Mouse (Mus musculus): Measurements from ENCODE around the gene Tmem51. TPM values are rescaled to one million over a fixed set of nuclear protein-coding genes. Genes with fewer than 3 reads are reported as not detected.

Gene Tmem51
- 1 to 10 TPM; 4.3 to 4.9 TPM for total RNA-seq (2021)
- long read RNA-seq, experiment 1, transcript Tmem51-201 (3 exons, 1,875 nt) = major isoform, 10 of 13 reads
- long read RNA-seq, experiment 1, partial matches to known transcripts = 2 of 13 reads
- long read RNA-seq, experiment 1, other reads (novel, unspliced or antisense) = 1 of 13 reads
- long read RNA-seq, experiment 2, transcript Tmem51-201 (3 exons, 1,875 nt) = major isoform, 10 of 11 reads
- long read RNA-seq, experiment 2, partial matches to known transcripts = 0 of 11 reads
- long read RNA-seq, experiment 2, other reads (novel, unspliced or antisense) = 1 of 11 reads

DNA sequence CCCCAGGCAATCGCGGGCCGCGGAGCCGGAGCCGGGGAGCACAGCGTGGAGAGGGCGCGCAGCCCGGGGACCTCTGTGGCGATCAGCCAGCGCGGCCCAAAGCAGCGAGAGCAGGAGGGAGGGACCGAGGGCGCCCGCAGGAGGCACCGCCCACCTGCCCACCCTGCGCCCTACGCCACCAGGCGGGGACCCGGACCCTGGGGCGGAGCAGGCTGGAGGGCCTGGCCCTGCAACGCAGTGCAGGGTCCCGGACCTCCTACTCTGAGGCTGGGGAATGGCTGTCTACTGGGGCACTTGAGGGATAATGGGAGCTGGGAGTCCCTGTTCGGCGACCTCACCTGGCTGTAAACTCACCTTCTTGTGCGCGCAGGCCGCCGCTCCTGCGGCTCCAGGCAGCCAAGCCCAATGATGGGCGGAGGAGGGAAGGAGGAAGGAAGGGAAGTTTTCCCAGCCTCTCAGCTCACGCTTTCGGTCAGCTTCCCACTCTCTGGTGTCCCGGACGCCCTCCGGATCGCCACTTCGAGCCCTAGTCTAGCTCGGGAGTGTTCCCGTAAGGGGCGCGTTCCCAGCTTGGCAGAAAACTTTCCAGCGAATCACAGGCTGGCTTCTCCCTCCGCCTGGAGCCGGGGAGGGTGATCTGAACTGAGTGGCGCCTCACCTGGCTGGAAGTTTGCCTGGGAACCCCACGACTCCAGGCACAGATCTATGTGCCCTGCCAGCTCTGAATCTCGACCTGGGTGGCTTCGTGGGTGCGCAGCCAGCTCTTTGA lies at the start of gene Tmem51:
TSS of gene Tmem51 (minus strand) at position 174 of the 769 bp plus-strand sequence.
- peak; percentile 61 for DNase-seq

DNA sequence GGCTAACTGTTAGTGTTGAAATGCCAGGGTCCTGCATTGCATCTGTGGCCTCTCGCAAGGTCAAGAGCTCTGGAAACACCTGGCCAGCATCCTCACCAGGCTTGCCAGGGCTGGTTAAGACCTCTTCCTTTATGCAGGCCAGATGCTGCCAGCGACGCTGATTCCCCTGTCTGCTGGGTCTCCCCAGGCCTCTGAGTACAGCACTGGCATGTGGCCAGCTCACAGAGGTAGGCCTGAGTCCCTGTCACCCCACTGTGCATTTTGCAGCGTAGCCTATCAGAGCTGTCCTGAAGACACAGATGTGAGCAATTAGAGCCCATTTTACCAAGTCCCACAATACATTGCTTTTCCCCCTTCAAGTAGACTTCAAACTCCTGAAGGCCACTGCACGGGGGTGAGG lies 46.1 kb upstream of the Tmem51 start:
- DNase-seq = no peak

DNA sequence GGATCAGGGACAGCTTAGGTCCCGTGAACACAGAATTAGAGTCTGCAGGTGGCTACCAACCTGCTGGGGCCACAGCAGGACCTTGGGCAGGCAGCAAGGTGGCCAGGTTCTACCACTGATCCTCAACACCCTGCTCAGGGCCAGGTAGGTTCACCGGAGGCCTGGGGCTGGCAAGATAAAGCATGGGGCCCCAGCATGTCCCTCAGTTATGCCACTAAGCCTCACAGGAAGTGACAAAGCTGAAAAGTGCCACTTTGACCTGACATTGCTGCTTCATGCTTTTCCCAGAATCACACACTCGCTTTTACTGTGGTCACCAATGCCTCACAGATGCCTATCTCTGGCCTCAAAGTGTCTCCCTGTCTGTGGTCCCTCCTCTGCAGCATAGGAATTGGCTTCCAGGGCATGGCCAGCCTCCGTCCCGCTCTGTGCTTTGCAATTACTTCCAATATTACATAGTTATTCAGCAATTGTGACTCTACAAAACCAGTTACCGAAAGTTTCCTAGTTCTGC lies 43.2 kb upstream of the Tmem51 start:
- no peak for DNase-seq

DNA sequence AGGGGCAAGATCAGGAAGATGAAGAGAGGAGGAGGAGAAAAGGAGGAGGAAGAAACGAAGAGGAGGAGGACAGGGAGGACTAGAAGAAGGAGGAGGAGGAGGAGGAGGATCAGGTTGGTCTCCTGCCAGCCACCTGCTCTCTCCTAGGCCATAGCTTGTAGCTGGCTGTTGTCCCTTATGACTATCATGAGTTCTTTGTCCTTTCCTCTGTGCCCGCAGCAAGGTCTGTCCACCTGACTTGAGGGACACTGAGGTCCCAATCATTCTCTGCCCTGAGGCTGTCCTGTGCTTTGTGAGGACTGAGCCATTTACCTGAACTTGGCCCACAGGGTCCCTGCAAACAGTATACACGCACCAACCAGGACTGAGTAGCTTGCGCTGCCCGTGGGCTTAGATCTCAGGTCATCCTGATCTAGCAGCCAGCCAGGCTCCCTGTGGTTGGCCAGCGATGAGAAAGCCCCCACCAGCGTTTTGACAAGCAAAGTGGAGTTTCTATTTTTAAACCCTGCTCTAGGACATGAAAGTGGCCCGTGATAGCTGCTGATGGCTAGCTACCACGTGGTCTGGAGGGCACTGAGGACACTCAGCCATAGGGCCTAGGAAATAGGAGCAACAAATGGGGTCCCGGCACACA lies 42.7 kb upstream of the Tmem51 start:
- no peak for DNase-seq

DNA sequence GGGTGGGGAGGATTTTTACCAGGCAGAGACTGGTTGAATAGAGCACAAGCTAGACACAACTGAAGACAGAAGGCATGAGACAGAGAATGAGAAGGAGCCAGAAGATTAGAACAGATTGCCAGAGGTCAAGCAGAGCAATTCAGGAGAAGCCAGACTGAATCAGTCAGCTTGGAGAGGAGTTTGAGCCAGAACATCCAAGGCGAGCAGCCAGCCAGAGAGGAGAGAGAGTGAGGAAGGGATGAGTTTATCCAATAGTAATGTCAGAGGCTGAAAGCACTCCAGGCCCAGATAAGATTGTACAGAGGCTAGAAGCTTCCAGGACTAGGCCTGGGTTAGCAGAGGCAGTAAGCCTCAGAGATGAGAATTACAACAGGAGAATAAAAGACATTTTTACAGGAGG lies 37.1 kb upstream of the Tmem51 start:
- no peak for DNase-seq

DNA sequence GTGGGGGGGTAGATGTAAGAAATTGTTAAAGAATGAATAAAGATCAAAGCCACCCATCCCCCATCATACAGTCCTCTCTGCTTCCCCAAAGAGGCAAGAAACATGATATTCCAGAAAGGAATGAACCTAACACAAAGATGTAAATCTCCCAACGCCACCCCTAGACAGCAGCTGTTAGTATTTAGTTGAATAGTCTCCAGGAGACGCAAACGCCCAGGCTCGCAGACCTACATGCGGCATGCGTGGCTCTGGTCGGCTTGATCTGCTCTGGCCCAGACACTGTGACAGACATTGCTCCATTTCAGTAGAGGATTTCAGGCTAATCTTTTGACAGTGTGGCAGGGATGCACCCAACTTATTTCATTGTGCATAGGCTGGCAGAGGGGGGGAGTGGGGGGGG lies 34.4 kb upstream of the Tmem51 start:
- no peak for DNase-seq

DNA sequence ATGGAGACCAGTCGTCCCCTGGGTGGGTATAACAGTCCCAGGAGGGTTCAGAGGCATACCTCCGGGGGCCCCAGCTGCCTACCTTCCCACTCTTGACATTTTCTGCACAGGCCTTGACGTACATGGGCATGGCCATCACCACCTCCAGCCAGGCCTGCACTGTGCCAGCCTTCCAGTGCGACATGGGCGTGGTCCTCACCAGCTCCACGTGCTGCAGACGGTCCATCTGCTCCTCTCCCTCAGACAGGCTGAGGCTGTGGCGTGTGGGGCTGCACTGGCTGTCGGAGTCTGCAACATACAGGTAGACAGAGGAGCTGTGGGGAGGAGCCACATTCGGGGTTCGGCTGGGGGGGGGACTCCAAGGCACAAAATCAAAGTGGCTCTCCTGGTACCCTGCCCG lies 33.9 kb upstream of the Tmem51 start:
- DNase-seq = no peak

DNA sequence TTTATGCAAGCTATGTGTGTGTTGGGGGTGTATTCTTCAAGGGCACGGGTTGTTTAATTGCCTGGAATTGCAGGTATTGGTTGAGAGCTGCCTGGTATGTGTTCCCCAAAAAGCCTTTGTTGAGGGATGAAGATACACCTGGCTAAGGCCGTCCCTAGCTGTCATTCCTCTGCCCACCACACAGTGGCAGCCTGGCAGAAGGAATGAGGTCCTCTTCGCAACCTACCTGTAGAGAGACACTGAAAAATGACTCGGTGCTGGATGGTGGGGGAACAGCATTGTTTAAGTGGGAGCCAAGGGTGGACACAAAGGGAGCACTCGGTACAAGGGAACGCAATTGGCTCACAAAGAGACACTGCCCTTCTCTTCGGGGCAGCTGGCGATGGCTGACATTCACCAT lies 29.2 kb upstream of the Tmem51 start:
- DNase-seq = no peak

DNA sequence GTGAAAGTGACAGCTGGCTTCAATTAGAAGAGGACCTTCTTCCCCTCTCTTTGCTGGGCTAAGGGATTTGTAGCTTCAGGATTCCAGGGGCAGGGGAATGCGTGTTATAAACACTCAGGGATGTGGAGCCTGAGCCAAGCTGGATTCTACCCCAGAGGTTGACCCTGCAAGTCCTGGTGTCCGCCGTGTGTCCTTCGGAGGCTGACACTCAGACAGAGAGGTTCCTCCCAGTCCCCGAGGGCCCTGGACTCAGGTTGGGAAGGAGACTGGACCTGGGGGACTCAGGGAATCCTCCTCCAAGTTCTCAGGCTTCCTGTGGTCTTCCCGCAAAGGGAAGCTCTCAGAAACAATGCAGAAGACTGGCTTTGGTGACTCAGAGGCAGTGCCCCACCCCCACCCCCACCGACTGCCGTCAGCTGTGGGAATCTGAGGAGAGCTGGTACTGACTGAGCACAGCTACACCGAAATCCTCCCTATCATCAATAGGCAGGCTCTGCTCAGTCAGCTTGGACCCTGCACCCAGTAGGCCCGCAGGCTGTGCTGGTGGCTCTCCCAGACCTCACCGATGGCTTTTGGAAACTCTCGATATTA lies 19.1 kb upstream of the Tmem51 start:
- no peak for DNase-seq

DNA sequence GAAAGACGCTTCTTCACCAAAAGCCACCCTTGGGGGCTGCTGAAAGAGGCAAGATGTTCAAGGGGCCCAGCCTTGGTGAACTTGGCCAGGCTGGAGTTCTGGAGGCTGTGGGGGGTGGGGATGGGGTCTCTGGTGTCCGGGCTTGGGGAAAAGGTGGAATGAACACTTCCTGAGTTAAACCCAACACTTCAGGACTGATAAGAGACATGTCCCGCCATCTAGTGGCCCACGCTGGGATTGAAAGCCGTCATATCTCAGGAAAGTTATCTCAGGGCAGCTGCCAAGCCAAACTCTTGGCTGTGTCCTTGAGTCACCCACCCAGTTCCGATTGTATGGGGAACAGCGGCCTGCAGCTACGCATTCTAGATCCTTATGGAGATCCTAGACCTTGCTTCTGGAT lies 14.2 kb upstream of the Tmem51 start:
- DNase-seq = peak; percentile 76

DNA sequence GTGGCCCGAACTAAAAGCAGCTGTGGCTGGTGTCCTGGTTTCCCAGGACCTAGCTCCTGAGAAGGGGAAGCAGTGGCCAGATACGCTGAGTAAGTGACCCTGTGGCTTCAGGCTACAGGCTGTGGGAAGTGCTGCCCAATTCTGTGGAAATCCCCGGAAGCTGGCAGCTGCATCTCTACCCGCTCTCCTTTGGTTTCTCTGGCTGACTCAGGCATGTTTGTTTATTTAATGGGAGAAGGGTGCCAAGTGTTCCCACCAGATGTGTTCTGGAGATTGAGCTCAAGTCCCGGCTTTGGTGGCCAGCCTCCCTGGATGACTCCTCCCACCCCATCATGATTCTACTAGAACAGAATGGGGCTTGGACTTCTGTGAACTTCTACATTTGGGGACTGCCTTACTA lies 13.8 kb upstream of the Tmem51 start:
- DNase-seq = peak; percentile 43

DNA sequence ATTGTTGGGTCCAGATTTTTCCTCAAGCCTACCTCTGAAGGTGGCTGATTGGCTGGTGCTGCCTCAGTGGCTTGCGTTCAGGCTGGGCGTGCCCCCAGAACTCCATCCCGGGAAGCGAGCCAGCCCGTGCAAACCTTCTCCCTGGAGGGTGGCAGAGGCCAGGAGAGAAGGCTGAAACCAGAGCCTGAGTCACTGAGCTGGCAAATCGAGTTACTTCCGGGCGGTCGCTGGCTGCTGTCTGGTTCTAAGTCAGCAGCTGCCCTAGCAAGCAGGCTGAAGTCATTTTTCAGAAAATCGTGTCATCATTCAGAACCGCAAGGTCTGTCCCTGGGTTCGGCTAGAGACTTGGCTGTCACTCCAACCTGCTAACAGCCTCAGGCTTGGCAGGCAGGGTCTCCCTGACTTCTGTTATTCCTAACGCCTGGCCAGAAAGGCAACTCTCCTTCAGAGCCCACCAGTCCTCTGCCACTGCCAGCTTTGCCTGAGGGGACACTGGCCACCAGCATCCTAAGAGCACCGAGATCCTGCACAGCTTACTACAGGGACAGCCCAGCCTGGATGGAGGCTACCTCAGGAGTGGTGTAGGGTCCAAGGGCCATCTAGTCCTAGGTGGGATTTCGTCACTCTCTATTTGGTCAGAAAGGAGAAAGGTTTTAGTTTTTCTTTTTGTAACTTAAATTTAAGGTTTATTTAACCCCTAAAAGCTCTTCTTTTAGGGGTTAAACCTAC lies 11.6 kb upstream of the Tmem51 start:
- DNase-seq = peak; percentile 90

DNA sequence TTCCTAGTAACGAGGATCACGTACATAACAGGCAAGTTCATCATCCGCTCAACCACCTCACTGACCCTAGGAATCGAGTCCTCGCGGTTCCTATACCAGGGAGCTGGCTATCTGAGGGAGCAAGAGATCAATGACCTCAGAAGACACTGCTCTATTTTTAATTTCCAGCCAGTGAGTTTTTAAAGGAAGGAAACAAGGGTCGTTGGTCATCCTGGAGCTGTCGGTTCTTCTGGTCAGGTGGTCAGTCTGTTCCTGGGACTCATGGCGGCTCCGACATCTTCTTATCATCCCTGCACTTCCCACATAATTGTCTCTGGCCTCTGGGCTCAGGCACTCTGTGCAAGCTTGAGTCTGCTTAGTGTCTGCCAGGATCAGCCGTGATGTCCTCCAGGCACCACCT lies 10.3 kb upstream of the Tmem51 start:
- DNase-seq = no peak

DNA sequence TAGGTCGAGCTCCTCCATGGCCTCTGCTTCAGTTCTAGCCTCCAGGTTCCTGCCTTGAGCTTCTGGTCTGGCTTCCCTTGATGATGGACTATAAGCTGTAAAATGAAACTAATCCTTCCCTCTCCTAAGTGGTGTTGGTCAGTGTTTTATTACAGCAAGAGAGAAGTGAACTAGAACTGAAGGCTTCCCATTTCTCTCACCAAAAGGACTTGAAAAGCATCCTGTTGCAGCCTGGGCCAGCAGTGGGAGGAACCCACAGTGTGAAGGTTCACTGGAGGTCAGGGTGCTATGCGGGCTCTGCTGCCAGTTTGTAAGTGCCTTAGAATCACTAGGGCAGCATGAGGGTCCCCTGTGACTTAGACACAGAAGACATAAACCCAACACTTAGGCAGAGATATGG lies 7.0 kb upstream of the Tmem51 start:
- no peak for DNase-seq

DNA sequence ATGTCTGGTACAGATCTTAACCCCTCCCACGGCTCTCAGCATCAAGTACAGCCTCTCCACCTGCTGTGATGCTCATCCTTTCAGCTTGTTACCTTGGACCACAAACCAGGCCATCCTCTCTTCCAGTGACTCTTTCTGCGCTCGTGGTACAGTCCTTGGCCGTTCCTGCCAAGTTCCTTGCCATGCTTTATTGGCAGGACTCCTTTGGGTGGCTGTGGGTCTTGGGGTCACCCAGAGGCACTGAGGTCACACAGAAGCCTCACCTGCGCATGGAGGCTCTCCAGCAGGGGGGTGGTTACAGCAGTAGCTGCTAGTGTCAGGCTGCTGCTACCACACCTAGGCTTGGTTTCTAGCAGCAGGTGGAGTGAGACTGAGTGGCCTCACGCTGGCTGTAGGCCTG lies 5.9 kb upstream of the Tmem51 start:
- no peak for DNase-seq

DNA sequence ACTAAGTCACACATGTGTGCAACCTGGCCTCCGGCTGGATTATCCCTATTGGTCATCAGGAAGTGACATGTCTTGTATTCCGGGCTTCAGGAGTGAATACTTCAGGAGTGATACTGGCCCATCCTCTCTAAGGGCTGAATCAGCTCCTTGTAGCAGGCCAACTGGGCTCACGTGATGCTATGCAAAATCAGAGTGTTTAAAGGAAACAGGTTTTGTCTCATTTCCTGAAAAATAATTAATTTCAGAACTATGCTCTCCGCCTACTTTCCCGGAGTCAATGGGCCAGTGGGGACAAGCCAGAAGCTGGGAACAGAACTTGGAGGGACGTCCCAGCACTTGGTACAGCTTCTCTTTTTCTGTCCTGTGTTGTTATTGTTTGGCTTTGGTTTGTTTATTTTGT lies 4.7 kb upstream of the Tmem51 start:
- no peak for DNase-seq

DNA sequence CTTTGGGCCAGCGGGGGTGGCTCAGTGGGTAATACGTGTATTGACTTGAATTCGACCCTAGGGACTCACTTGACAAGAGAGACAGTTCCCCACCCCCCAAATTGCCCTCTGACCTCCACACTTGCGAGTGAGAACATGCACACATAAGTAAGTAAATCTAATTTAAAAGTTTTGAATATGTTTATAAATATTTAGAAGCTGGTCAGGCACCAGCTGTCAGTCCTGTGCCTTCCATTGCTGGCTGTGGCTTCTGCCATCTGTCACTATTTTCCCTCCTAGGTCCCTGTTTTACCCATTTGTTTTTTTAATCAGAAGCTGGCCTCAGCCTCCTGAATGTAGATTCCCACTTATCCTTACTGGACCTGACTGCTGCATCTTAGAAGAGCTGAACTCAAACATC lies 4.3 kb upstream of the Tmem51 start:
- no peak for DNase-seq

DNA sequence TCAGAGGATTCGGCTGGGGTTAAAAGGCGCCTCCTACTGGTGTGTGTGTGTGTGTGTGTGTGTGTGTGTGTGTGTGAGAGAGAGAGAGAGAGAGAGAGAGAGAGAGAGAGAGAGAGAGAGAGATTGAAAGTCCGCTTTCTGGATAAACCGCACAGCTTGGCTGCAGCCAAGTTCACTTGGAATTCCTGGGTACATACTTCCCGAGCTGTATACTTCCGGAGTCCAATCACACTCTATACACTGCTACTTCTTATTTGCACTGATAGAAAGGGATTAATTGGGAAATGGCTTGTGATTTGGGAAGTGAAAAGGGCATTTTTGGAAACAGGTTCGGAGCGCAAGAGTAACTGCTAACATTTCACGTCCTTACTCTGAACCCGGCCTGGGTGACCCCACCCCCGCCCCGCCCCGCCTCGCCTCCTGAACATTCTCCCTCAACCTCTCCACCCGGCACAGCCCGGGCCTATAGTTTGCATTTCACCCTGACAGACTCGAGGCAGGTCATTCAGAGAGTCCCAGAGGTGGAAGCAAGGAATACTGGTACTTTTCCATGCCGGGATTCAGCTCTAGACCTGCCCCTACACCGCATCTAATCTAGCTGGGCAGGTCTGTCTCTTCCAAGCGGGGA lies 946 bp upstream of the Tmem51 start:
- DNase-seq = no peak

DNA sequence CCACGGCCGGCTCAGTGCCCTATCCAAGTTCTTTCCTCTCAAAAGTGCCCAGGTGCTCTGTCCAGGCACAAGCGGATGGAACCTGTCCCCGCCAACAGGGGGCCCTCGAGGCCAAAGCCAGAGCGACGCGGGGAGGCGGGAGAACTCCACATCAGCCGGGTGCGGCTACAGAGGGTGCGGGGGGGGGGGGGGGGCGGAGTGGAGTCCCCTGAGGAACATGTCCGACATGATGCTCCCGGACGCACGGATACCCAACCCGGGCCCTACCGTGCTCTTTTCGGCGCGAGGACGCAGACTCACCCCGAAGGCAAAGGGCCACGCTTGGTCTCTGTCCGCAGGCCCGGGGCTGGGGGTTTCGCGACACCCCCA lies 358 bp downstream of the Tmem51 start:
- DNase-seq = peak; percentile 74

DNA sequence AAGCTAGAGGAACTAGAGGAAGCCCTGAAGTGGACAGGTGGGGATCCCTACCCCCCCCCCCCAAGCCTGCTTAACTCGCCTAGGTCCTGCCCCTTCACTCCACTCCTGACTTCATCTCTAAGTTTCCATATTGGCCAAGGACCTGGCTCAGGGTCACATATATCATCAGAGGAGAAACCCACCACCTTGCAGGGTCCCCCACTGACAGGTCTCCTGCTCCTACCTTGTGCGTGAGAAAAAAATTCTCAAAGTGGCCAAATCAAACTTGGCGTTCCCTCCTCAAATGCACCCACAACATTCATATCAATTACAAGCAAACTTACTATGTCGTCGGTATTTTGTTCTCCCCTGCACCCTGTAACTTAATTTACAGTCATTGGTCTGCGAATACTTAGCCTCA lies 911 bp downstream of the Tmem51 start:
- DNase-seq = no peak

DNA sequence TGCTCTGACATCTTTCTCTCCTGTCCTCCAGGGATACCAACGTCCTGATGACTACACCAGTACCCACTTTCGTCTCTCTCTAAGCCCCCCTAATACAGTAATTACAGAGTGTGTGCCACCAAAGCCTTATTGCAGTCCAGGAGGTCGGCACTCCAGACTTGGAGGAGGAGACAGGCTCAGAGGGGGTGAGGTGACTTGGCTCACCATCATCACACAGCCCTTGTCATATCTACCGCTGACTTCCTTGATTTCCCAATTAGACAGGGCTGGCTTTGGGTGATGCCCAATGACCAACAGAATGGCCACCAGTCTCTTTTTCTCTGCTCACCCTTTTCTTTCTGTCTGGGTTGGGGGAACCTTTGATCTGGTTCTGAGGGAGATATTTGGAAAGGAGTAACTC lies 1.4 kb downstream of the Tmem51 start:
- DNase-seq = no peak
